21 mouse cellular contexts compared by ENCODE assay signal in the genomic region with DNA sequence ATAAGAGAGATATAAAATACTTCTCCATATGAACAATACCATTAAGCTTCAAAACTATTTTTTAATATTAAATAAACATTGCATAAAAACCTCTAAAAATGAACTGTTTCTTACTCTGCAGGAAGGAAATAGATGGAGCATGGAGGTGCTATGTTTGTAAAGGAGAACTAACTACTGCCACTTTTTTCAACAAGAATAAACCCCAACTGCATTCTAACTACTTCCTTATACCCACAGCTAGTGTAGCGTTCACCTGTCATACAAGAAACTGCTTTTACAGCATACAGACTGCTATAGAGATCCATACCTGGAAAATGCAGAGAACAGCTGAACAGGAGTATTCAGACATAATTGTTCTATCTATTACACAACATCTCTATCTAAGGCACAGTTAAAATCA.
DNase-seq lines count a peak whose midpoint lies in the region; ATAC-seq and TF ChIP-seq lines count a peak whose summit lies in the region.
"Had no signal": no experiment of that assay in that cellular context is flagged by ENCODE, and none has a peak within 500 bp of the region (broad histone marks: within the 10 kb centered on the region; RNA-seq: fewer than 3 reads in every experiment).

No protein-coding gene starts in this region.

- no peaks in the 10 kb centered on the region for H3K36me3 ChIP-seq in spleen, adult 2 months (ENCODE audit: control insufficient read depth, insufficient read depth, low read length)
- H3K36me3 ChIP-seq: embryonic facial prominence, embryonic 13.5 days; forebrain, embryonic 12.5 days; heart, embryonic 10.5 days had no signal

- no peak for TF ChIP-seq CTCF in spleen, adult 2 months (IDR thresholded peaks at IDR 0.05; ENCODE audit: extremely low read depth, insufficient read depth, insufficient read length, insufficient replicate concordance)

- DNase-seq in spleen, adult 2 months (ENCODE audit: low read depth in 1 of 2, low spot score in 2 of 2) = no peak
- no peak for DNase-seq in spleen, adult 12 weeks (ENCODE audit: low spot score)
- no peak for DNase-seq in embryo, embryonic 11 days
- DNase-seq in layer of hippocampus, adult 9-11 months = no peak
- DNase-seq: adrenal gland, adult 8-10 months; cerebellum, adult 11 months; cerebellum, adult 8-10 months; cerebellum, postnatal 14 days; gastrocnemius, adult 2 months; gastrocnemius, postnatal 25 days; heart, adult 11 months; heart, postnatal 10 days; heart, postnatal 4 days had no signal

- no peaks in the 10 kb centered on the region for H3K27me3 ChIP-seq in spleen, adult 2 months (ENCODE audit: control insufficient read depth, insufficient read depth, low read length)
- H3K27me3 ChIP-seq: embryonic facial prominence, embryonic 13.5 days; forebrain, embryonic 12.5 days had no signal

- 26% methylated on average over 1 of the region's 1 CpGs for WGBS in spleen, adult 2 months

- peak overlapping the region; percentile 29; the same call in 1 of the 2 replicates for H3K27ac ChIP-seq in spleen, adult 2 months (ENCODE audit: insufficient read depth, low read length)
- H3K27ac ChIP-seq: embryonic facial prominence, embryonic 13.5 days; forebrain, embryonic 12.5 days; gastrocnemius, adult 2 months; heart, embryonic 10.5 days; hindbrain, embryonic 14.5 days had no signal

- H3K4me1 ChIP-seq in spleen, adult 2 months (ENCODE audit: control insufficient read depth, insufficient read depth, insufficient read length) = peaks cover 4% of the 10 kb centered on the region
- H3K4me1 ChIP-seq: embryonic facial prominence, embryonic 13.5 days; forebrain, embryonic 12.5 days; heart, embryonic 10.5 days had no signal

- ATAC-seq in common myeloid progenitor, adult 5-6 weeks (replicated peaks; ENCODE audit: low read depth, poor library complexity, severe bottlenecking) = peak; percentile 56
- peak; percentile 60 for ATAC-seq in megakaryocyte progenitor cell, adult 5-6 weeks (replicated peaks; ENCODE audit: poor library complexity)
- ATAC-seq in inflammation-experienced regulatory T-cells, adult 6 months = no peak
- ATAC-seq: forebrain, embryonic 16.5 days had no signal

- no peak for TF ChIP-seq POLR2A in spleen, adult 2 months (IDR thresholded peaks at IDR 0.05; ENCODE audit: low read depth, low read length)

- H3K4me3 ChIP-seq in spleen, adult 2 months (ENCODE audit: extremely low read depth, insufficient read depth, insufficient read length) = no peak overlapping the region; the same call in 1 of the 2 replicates
- H3K4me3 ChIP-seq: embryonic facial prominence, embryonic 13.5 days; forebrain, embryonic 12.5 days; gastrocnemius, adult 2 months; heart, embryonic 10.5 days had no signal
